Mouse (Mus musculus) heart, embryonic 12.5 days (tissue): ENCODE results near the gene Olfr824. TPM values are rescaled to one million over a fixed set of nuclear protein-coding genes. Genes with fewer than 3 reads are reported as not detected.
"Not testable (repeated sequence)": the region's sequence is repeated elsewhere in the genome, so short reads cannot be mapped to it uniquely, and the experiment has no call there.

Source experiments
- ATAC-seq: fragments of 200-750 bp; cut with Nextera tagmentation; 2 replicates; pipeline ENCODE4 v1.8.0; 2017; ENCODE audit warnings: moderate TSS enrichment, moderate library complexity; ENCODE audit not compliant: insufficient number of reproducible peaks, low FRiP score
- H3K27ac ChIP-seq: fragments of 300-500 bp; sonication (generic); 2 replicates; pipeline ENCODE4 v1.5.1; 2016; ENCODE audit warnings: mild to moderate bottlenecking, moderate library complexity; ENCODE audit not compliant: poor library complexity, severe bottlenecking
- H3K27me3 ChIP-seq: fragments of 300-500 bp; sonication (generic); replicated peaks from 2 replicates; pipeline ENCODE4 v1.6.1; 2016; ENCODE audit warnings: mild to moderate bottlenecking, moderate library complexity
- H3K36me3 ChIP-seq: fragments of 300-500 bp; sonication (generic); 2 replicates; pipeline ENCODE4 v1.6.1; 2016; ENCODE audit warnings: mild to moderate bottlenecking, moderate library complexity
- H3K4me1 ChIP-seq: fragments of 300-500 bp; sonication (generic); replicated peaks from 2 replicates; pipeline ENCODE4 v1.6.1; 2016; ENCODE audit warnings: mild to moderate bottlenecking
- H3K4me2 ChIP-seq: fragments of 300-500 bp; sonication (generic); 2 replicates; pipeline ENCODE4 v1.6.1; 2016; ENCODE audit warnings: mild to moderate bottlenecking, moderate library complexity
- H3K4me3 ChIP-seq: fragments of 300-500 bp; sonication (generic); 2 replicates; pipeline ENCODE4 v1.5.1; 2016; ENCODE audit warnings: mild to moderate bottlenecking
- H3K9ac ChIP-seq: fragments of 300-500 bp; sonication (generic); 2 replicates; pipeline ENCODE4 v1.6.1; 2016; ENCODE audit warnings: mild to moderate bottlenecking, moderate library complexity
- H3K9me3 ChIP-seq: fragments of 300-500 bp; sonication (generic); replicated peaks from 2 replicates; pipeline ENCODE4 v1.6.1; 2016; ENCODE audit warnings: mild to moderate bottlenecking, moderate library complexity
- WGBS: fragments of 180-500 bp; shearing (Covaris S2); methylation state at CpG from one replicate; pipeline ENCODE4 v1.1.7; 2016; 5-methylcytosine and 5-hydroxymethylcytosine counted together
- polyA plus RNA-seq: library from polyadenylated mRNA; unstranded; fragments of >200 nt; fragmentation: Nextera tagmentation; extraction: Ambion mirVana; gene quantifications from 2 replicates; pipeline ENCODE4 v1.2.1, GENCODE M21; 2016

The Olfr824 gene
- not detected in 2 replicates for polyA plus RNA-seq

DNA sequence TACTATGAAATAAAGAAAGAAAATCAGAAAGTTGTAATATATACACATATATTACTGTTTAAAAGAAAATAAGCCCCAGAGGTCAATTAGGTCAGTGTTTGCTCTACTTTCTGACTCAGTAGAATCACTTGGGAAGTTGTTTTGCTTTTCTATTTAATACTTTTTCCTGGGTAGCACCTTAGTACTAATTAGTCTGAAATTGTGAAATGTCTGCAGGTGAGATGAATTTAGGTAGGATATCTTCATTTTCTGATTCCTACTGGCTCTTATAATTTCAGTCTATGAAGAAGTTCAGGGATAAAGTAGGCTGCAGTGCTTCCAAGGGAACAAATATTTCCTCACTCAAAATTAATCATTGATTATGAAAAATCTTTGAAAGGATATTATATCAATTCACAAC is at the start of gene Olfr824:
Gene Olfr824, minus strand, starts transcription at position 101 of the 400 bp plus-strand sequence.
- not testable (repeated sequence) for ATAC-seq, H3K36me3 ChIP-seq, H3K4me1 ChIP-seq, H3K27ac ChIP-seq, H3K9me3 ChIP-seq, H3K27me3 ChIP-seq, H3K9ac ChIP-seq, H3K4me3 ChIP-seq, H3K4me2 ChIP-seq

DNA sequence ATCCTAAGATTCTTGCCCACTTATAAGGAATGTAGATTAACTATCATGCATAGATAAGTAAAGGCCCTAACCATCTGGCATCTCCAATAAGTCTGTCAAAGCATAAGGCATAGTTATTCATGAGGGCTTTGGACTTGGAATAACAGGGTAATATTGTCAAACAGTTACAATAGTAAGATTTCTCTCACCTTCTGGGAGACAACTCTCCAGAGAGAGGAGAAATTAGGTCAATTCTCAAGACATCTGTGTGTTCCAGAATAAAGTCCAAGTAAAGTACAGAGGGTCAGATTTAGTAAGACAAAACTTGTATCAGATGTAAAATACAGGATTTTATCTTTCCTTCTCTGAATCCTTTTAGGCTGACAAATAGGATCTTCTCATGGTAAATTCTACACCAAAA is 36.9 kb upstream of the Olfr824 start, which contains the start of gene Olfr825:
Gene Olfr825, minus strand, starts transcription at position 101 of the 400 bp plus-strand sequence.
- Histone ChIP-seq H3K36me3 (no peaks in the 10 kb centered on the region), H3K27ac (no peak within 1 kb of the TSS), H3K9ac (no peak within 1 kb of the TSS), H3K4me3 (no peak within 1 kb of the TSS), H3K27me3 (no peaks in the 10 kb centered on the region), H3K4me2 (no peak within 1 kb of the TSS), H3K4me1 (no peaks in the 10 kb centered on the region), H3K9me3 (0 out of 2 replicates have a peak, but pooled peaks cover 2% of the 10 kb centered on the region)
- no peak for ATAC-seq

DNA sequence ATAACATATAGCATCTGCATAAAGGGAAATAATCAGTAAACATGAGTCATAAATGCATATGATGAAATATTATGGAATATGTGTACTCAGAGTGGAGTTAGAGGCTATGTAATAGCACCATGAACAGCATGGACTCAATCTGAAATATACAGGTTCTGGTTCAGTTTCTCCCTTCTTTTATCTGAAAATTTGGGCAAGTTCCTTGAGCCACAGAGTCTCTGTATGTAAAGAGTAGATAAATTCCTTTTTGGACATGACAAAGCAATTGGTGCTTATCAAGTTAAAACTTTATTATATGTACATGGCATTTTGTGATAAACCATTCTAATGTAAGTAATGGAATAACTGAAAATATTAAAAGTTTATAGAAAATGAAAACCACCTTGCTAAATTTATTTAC is 35.4 kb upstream of the Olfr824 start:
- Histone ChIP-seq H3K36me3 (no peaks in the 10 kb centered on the region), H3K27me3 (no peaks in the 10 kb centered on the region), H3K9ac (no peak overlapping the region), H3K27ac (no peak overlapping the region), H3K4me1 (no peaks in the 10 kb centered on the region), H3K4me2 (no peak overlapping the region), H3K9me3 (no peaks in the 10 kb centered on the region), H3K4me3 (no peak overlapping the region)
- ATAC-seq, result no peak

DNA sequence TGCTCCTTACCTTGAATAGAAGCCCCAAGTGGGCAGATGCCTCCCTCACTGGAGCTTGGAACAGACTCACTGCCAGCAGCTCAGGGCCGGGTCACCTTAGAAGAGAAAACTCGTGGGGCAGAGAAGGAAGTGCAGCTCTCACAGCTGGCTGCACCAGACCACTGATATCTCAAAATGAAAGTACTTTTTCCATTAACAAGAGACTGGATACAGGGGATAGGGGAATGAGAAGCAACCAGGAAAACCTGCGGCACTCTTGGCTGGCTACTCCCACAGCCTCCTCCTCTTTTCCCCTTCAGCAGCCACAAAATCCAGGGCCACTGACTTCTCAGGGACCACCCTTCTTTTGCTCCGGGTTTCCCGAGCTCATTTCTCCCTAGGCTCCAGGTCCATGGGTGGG is 14.3 kb upstream of the Olfr824 start:
- Histone ChIP-seq H3K36me3 (no peaks in the 10 kb centered on the region), H3K4me2 (no peak overlapping the region), H3K9me3 (no peaks in the 10 kb centered on the region), H3K27ac (no peak overlapping the region), H3K4me3 (no peak overlapping the region), H3K9ac (no peak overlapping the region), H3K4me1 (no peaks in the 10 kb centered on the region), H3K27me3 (no peaks in the 10 kb centered on the region)
- ATAC-seq, result no peak
- WGBS, result 63% methylated on average over 5 of the region's 5 CpGs

GRCm38 (mm10) chr10:130142481-130142880 is 12.7 kb upstream of the Olfr824 start:
- not testable (repeated sequence) for H3K27ac ChIP-seq, H3K9ac ChIP-seq, H3K4me1 ChIP-seq, H3K9me3 ChIP-seq, H3K4me3 ChIP-seq, H3K4me2 ChIP-seq, ATAC-seq, H3K27me3 ChIP-seq, H3K36me3 ChIP-seq
- 74% methylated on average over 5 of the region's 5 CpGs for WGBS

DNA sequence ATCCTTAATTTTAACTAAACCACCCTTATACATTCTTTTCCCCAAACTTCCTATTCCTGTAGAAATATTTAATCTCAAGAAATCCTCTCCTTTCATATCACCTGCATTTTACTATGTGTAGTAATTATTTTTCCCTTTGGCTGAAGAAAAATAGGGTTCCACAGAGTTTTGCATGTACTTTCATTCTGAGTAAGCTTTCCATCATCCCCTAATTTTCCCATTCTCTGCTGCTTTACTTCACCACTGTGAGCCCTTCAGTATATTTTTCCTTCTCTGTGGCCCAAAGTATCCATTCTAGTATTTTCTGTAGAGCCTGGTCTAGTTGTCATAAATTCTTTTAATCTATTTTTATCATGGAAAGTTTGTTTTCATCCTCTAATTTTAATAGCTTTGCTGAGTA is 5.0 kb upstream of the Olfr824 start:
- no peaks in the 10 kb centered on the region for H3K4me1 ChIP-seq
- H3K27ac ChIP-seq, result no peak overlapping the region
- no peaks in the 10 kb centered on the region for H3K36me3 ChIP-seq
- H3K9ac ChIP-seq, result no peak overlapping the region
- no peak overlapping the region for H3K4me2 ChIP-seq
- H3K27me3 ChIP-seq, result no peaks in the 10 kb centered on the region
- H3K9me3 ChIP-seq, result no peaks in the 10 kb centered on the region
- no peak for ATAC-seq
- no peak overlapping the region for H3K4me3 ChIP-seq

DNA sequence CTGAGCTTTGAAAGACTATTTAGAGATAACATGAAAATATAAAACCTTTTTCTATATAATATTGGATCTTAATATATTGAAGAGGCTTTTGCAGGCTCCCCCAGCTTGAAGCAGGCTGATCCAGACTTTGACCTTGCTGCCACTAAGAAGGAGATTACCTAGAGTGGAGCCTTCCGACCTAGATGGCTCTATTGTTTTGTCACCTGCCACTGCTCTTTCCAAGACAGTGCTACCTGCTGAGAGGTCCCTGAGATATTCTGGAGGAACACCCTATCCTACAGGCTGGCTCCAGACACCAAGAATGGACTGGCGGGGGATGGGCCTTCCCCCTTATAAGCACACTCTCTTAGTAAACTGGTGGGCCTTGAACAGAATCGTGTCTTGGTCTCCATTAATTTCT is 13.8 kb downstream of the Olfr824 start:
- not testable (repeated sequence) for H3K36me3 ChIP-seq, ATAC-seq, H3K4me1 ChIP-seq, H3K9me3 ChIP-seq, H3K9ac ChIP-seq, H3K27ac ChIP-seq, H3K27me3 ChIP-seq, H3K4me2 ChIP-seq, H3K4me3 ChIP-seq
- WGBS, result 60% methylated on average over 3 of the region's 3 CpGs

DNA sequence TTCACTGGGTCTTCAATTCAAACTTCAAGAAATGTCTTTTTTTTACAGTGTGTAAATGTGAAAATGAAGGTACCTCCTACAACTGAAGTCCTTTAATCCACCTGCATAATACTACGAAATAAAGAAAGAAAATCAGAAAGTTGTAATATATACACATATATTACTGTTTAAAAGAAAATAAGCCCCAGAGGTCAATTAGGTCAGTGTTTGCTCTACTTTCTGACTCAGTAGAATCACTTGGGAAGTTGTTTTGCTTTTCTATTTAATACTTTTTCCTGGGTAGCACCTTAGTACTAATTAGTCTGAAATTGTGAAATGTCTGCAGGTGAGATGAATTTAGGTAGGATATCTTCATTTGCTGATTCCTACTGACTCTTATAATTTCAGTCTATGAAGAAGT is 14.5 kb downstream of the Olfr824 start, which contains the start of gene Olfr823:
Gene Olfr823, minus strand, starts transcription at position 101 of the 400 bp plus-strand sequence.
- 66% methylated on average over 1 of the region's 1 CpGs for WGBS
- not testable (repeated sequence) for H3K9me3 ChIP-seq, H3K4me1 ChIP-seq, H3K36me3 ChIP-seq, H3K4me3 ChIP-seq, H3K9ac ChIP-seq, H3K27me3 ChIP-seq, ATAC-seq, H3K4me2 ChIP-seq, H3K27ac ChIP-seq

DNA sequence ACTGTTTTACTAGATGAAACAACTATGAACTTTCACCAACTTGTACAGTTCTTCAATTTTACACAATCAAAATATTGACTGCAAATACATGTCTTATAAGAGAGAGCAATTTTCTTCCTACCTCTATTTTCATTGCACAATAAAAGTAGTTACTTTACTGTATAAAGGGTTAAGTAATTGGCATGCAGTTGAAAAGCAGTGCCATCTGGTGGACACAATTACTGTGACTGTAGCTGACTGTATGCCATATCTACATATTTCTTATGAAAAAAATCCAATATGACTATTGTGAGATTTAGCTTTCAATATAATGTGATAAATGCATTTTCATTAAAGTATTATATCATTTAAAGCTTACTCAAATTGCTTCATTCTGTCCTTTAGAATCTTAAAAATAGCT is 33.7 kb downstream of the Olfr824 start:
- Histone ChIP-seq H3K4me2 (no peak overlapping the region), H3K9ac (no peak overlapping the region), H3K4me3 (no peak overlapping the region), H3K9me3 (no peaks in the 10 kb centered on the region), H3K36me3 (no peaks in the 10 kb centered on the region), H3K27ac (no peak overlapping the region), H3K27me3 (no peaks in the 10 kb centered on the region), H3K4me1 (no peaks in the 10 kb centered on the region)
- ATAC-seq, result no peak

DNA sequence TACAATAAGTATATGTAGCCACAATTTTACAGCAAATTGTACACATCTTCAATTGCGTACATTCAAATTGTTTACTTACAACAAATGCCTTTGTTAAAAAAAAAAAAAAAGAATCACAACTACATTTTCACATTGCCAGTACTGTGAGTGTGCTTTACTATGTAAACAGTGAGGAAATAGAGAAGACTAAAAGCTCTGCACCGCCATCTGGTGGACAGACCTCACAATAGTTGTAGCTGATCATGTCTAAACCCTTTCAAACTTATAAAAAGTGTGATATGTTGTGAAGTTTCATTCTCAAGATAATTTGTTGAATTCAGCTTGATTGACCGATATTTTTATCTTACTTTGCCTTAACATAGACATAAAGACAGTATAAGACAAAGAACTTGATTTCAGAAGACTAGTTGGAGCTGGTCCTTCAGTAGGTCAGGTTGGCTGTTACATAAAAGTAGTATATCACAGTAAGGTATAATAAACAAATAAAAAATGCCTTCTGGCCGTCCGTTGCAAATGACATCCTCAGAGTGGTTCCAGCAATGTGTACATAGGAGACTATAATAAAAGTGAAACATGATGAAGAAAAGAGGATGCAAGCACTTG is 36.9 kb downstream of the Olfr824 start:
- ATAC-seq, result no peak
- 10% methylated on average over 5 of the region's 5 CpGs for WGBS

More for the DNA sequence above, 36.9 kb downstream of the Olfr824 start:
- Histone ChIP-seq H3K27ac (no peak overlapping the region), H3K36me3 (no peaks in the 10 kb centered on the region), H3K9ac (no peak overlapping the region), H3K4me3 (no peak overlapping the region), H3K4me2 (no peak overlapping the region), H3K27me3 (no peaks in the 10 kb centered on the region), H3K4me1 (no peaks in the 10 kb centered on the region), H3K9me3 (no peaks in the 10 kb centered on the region)
